Mouse (Mus musculus) liver, adult 2 months (tissue): Measurements from ENCODE around the gene Nup210.

Experiments used
- CTCF ChIP-seq: fragments of 200-500 bp; IDR thresholded peaks from 2 replicates; pipeline ENCODE4 v1.5.1; 2011; ENCODE audit warnings: low read depth, low read length, control low read depth
- POLR2A ChIP-seq: fragments of 200-500 bp; IDR thresholded peaks from 2 replicates; pipeline ENCODE4 v1.6.1; 2011; ENCODE audit warnings: low read length, control low read depth; ENCODE audit not compliant: insufficient read depth; ENCODE audit errors: extremely low read depth

- no peak for TF ChIP-seq POLR2A
- TF ChIP-seq CTCF, result no peak
Measured at GRCm38 (mm10) chr6:90984101-90984500, 132.5 kb downstream of the Nup210 start.
